In the genomic region with DNA sequence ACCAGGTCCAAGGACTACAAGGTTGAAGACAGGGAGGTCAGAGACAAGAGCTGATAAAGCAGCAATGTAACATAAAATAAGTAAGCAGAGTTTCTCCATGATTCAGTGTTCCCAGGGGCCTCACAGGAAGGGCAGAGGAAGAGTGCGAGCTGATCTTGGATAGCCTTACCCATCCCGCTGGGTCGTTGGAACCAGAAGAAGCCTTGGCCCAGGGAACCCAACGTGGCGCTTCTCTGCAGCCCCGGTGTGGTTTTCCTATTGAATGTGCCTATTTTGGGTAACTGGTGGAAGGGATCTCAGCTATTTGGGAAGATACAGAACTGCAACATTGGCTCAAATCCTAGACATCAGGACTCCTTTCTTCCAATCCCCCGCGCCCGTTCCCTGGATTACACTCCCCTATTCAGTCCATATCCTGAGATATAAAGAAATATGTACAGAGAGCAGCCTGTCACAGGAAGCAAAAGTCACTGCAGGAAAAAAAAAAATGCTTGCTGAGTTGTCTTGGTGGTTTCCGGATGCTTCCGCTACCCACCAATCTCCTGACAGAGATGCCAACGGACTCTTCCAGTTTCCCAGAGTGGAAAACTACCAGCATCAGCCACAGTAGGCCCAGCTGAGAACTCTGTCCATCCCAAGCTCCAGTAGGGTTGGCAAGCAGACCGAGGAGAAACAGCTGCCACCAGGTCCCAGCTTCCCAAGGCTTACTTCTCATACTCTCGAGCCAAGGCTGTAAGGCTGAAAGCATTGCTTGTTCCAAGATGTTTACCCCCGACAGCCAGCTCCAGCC, we compare ENCODE assay signal across 11 mouse cellular contexts. TPM values are rescaled to one million over a fixed set of nuclear protein-coding genes. Genes with fewer than 3 reads are reported as not detected.
DNase-seq lines count a peak whose midpoint lies in the region; ATAC-seq and TF ChIP-seq lines count a peak whose summit lies in the region.
"Had no signal": no experiment of that assay in that cellular context is flagged by ENCODE, and none has a peak within 500 bp of the region (broad histone marks: within the 10 kb centered on the region; RNA-seq: fewer than 3 reads in every experiment).

No protein-coding gene starts in this region.

- H3K4me2 ChIP-seq in heart, embryonic 12.5 days: no peak overlapping the region
- no peak overlapping the region for H3K4me2 ChIP-seq in heart, postnatal 0 days (ENCODE audit: low read depth, low read length)
- H3K4me2 ChIP-seq in lung, postnatal 0 days (replicated peaks; ENCODE audit: low read depth, low read length): no peak overlapping the region
- H3K4me2 ChIP-seq in midbrain, embryonic 14.5 days (ENCODE audit: low read length): no peak overlapping the region
- H3K4me2 ChIP-seq: intestine, embryonic 15.5 days had no signal

- intact Hi-C loops in heart, adult 2 months (cut with DNase I): loop anchor here (5.0 kb wide), 1 partner anchor 46 kb away; no protein-coding TSS in a partner anchor

- TF ChIP-seq POLR2A in heart, adult 2 months (IDR thresholded peaks at IDR 0.05; ENCODE audit: insufficient read depth, low read depth, low read length): no peak

- H3K27me3 ChIP-seq in heart, adult 2 months (ENCODE audit: control insufficient read depth, insufficient read depth, low read length): no peaks in the 10 kb centered on the region
- H3K27me3 ChIP-seq in heart, embryonic 12.5 days (replicated peaks): no peaks in the 10 kb centered on the region
- H3K27me3 ChIP-seq in heart, postnatal 0 days (ENCODE audit: control insufficient read depth, insufficient read depth, low read length): no peaks in the 10 kb centered on the region
- H3K27me3 ChIP-seq in lung, postnatal 0 days (replicated peaks; ENCODE audit: insufficient read depth, low read length): no peaks in the 10 kb centered on the region
- H3K27me3 ChIP-seq in midbrain, embryonic 14.5 days (ENCODE audit: control insufficient read depth, insufficient read depth, low read length): no peaks in the 10 kb centered on the region
- H3K27me3 ChIP-seq: intestine, embryonic 15.5 days had no signal

- H3K36me3 ChIP-seq in heart, adult 2 months (ENCODE audit: control insufficient read depth, insufficient read depth, low read length): no peaks in the 10 kb centered on the region
- H3K36me3 ChIP-seq in heart, embryonic 12.5 days: no peaks in the 10 kb centered on the region; the same call in 1 of the 2 replicates
- no peaks in the 10 kb centered on the region for H3K36me3 ChIP-seq in heart, postnatal 0 days (replicated peaks; ENCODE audit: control insufficient read depth, insufficient read depth, low read length)
- no peaks in the 10 kb centered on the region for H3K36me3 ChIP-seq in lung, postnatal 0 days (ENCODE audit: insufficient read depth, low read length)
- no peaks in the 10 kb centered on the region for H3K36me3 ChIP-seq in midbrain, embryonic 14.5 days (ENCODE audit: control insufficient read depth, insufficient read depth, low read length)
- H3K36me3 ChIP-seq: intestine, embryonic 15.5 days had no signal

- no peak for ATAC-seq in heart, embryonic 12.5 days (ENCODE audit: insufficient number of reproducible peaks, low FRiP score)
- 0 out of 2 replicates have a peak, but pooled peaks have one; percentile 25 for ATAC-seq in heart, postnatal 0 days (ENCODE audit: insufficient read depth, low read depth)
- peak; percentile 41 for ATAC-seq in lung, postnatal 0 days
- ATAC-seq in megakaryocyte-erythroid progenitor cell, adult 5-6 weeks (replicated peaks; ENCODE audit: low FRiP score, low TSS enrichment, poor library complexity, severe bottlenecking): no peak
- no peak for ATAC-seq in megakaryocyte, adult 5-6 weeks (ENCODE audit: poor library complexity, severe bottlenecking)
- no peak for ATAC-seq in midbrain, embryonic 14.5 days (ENCODE audit: low FRiP score, low TSS enrichment)
- ATAC-seq: CD4-positive, CD25-positive, alpha-beta regulatory T cell, adult 4 months; intestine, embryonic 15.5 days had no signal

- DNase-seq in heart, adult 2 months: peak; percentile 65 to 74
- DNase-seq in cerebellum, postnatal 14 days: peak; percentile 27 to 71
- DNase-seq in heart, postnatal 0 days (ENCODE audit: low spot score): no peak
- peak; percentile 49 for DNase-seq in lung, postnatal 0 days (ENCODE audit: low spot score)
- no peak for DNase-seq in midbrain, embryonic 14.5 days

- 56% methylated on average over 15 of the region's 15 CpGs for WGBS in heart, adult 2 months
- WGBS in heart, embryonic 12.5 days: 80% methylated on average over 15 of the region's 15 CpGs
- WGBS in heart, postnatal 0 days: 75% methylated on average over 15 of the region's 15 CpGs
- WGBS in lung, postnatal 0 days: 73% methylated on average over 15 of the region's 15 CpGs
- WGBS in midbrain, embryonic 14.5 days: 93% methylated on average over 15 of the region's 15 CpGs

- H3K9ac ChIP-seq in heart, adult 2 months (ENCODE audit: low read depth, low read length): no peak overlapping the region
- no peak overlapping the region for H3K9ac ChIP-seq in heart, embryonic 12.5 days
- no peak overlapping the region for H3K9ac ChIP-seq in heart, postnatal 0 days (replicated peaks; ENCODE audit: low read depth, low read length)
- H3K9ac ChIP-seq in lung, postnatal 0 days (replicated peaks; ENCODE audit: low read depth): no peak overlapping the region
- H3K9ac ChIP-seq in midbrain, embryonic 14.5 days (replicated peaks; ENCODE audit: low read length): no peak overlapping the region
- H3K9ac ChIP-seq: intestine, embryonic 15.5 days; liver, embryonic 14.5 days had no signal

- peak overlapping the region; percentile 54 for H3K27ac ChIP-seq in heart, adult 2 months
- H3K27ac ChIP-seq in heart, embryonic 12.5 days (ENCODE audit: poor library complexity, severe bottlenecking): no peak overlapping the region
- H3K27ac ChIP-seq in heart, postnatal 0 days (ENCODE audit: low read depth): peak overlapping the region; percentile 50
- H3K27ac ChIP-seq in lung, postnatal 0 days (ENCODE audit: low read length): 0 out of 2 replicates have a peak overlapping the region, but pooled peaks have one; percentile 32
- H3K27ac ChIP-seq in midbrain, embryonic 14.5 days (replicated peaks; ENCODE audit: low read depth, low read length): no peak overlapping the region
- H3K27ac ChIP-seq: intestine, embryonic 15.5 days; liver, embryonic 14.5 days had no signal

- H3K4me1 ChIP-seq in heart, adult 2 months (ENCODE audit: control insufficient read depth, insufficient read depth, low read length): peaks cover 4% of the 10 kb centered on the region
- H3K4me1 ChIP-seq in heart, embryonic 12.5 days (replicated peaks): peaks cover 21% of the 10 kb centered on the region
- H3K4me1 ChIP-seq in heart, postnatal 0 days (ENCODE audit: control insufficient read depth, insufficient read depth): peaks cover 11% of the 10 kb centered on the region
- no peaks in the 10 kb centered on the region for H3K4me1 ChIP-seq in lung, postnatal 0 days (ENCODE audit: insufficient read depth, low read depth, low read length)
- H3K4me1 ChIP-seq in midbrain, embryonic 14.5 days (ENCODE audit: control insufficient read depth, insufficient read depth, low read length): no peaks in the 10 kb centered on the region
- H3K4me1 ChIP-seq: intestine, embryonic 15.5 days had no signal

- peaks cover 9% of the 10 kb centered on the region for H3K9me3 ChIP-seq in heart, embryonic 12.5 days (replicated peaks)
- H3K9me3 ChIP-seq in heart, postnatal 0 days (replicated peaks; ENCODE audit: control insufficient read depth, low read length): 0 out of 2 replicates have a peak, but pooled peaks cover 9% of the 10 kb centered on the region
- peaks cover under 1% of the 10 kb centered on the region; the same call in 1 of the 2 replicates for H3K9me3 ChIP-seq in lung, postnatal 0 days (ENCODE audit: low read length)
- peaks cover 5% of the 10 kb centered on the region for H3K9me3 ChIP-seq in midbrain, embryonic 14.5 days (ENCODE audit: control insufficient read depth, low read length)
- H3K9me3 ChIP-seq: intestine, embryonic 15.5 days had no signal

- H3K4me3 ChIP-seq in heart, adult 2 months: no peak overlapping the region
- no peak overlapping the region for H3K4me3 ChIP-seq in heart, embryonic 12.5 days
- H3K4me3 ChIP-seq in heart, postnatal 0 days (ENCODE audit: low read depth, low read length): no peak overlapping the region
- no peak overlapping the region for H3K4me3 ChIP-seq in lung, postnatal 0 days (ENCODE audit: low read depth, low read length)
- no peak overlapping the region for H3K4me3 ChIP-seq in midbrain, embryonic 14.5 days (replicated peaks; ENCODE audit: low read depth, low read length)
- H3K4me3 ChIP-seq: intestine, embryonic 15.5 days had no signal

- no peaks in the 10 kb centered on the region for H3K79me2 ChIP-seq in heart, adult 2 months (replicated peaks; ENCODE audit: control insufficient read depth, insufficient read depth, low read length)

- no peak for TF ChIP-seq CTCF in heart, adult 2 months (IDR thresholded peaks at IDR 0.05)
- no peak for TF ChIP-seq CTCF in heart, postnatal 0 days (IDR thresholded peaks at IDR 0.05; ENCODE audit: low read depth)
- TF ChIP-seq CTCF in lung, postnatal 0 days (IDR thresholded peaks at IDR 0.05): no peak

- 0 out of 2 replicates have a peak, but pooled peaks have one; percentile 45 for TF ChIP-seq EP300 in heart, adult 2 months (IDR thresholded peaks at IDR 0.05; ENCODE audit: insufficient read depth, low read depth, low read length)
- no peak for TF ChIP-seq EP300 in heart, postnatal 0 days (IDR thresholded peaks at IDR 0.05; ENCODE audit: low read depth)
- no peak for TF ChIP-seq EP300 in lung, postnatal 0 days (IDR thresholded peaks at IDR 0.05)

RNA-seq across cellular contexts. Expression of a gene that starts 41.9 kb away (rescaled TPM):
- total RNA-seq in heart, adult 2 months (2021): 10 to 100 TPM; 14.2 to 14.4 TPM
- polyA plus RNA-seq in heart, adult 2 months (2012; rRNA removed): 13.1 and 13.2 TPM in 2 replicates
- 35.7 and 37.5 TPM in 2 replicates for polyA plus RNA-seq in heart, embryonic 12.5 days (2016; fragmentation: Nextera tagmentation; extraction: Ambion mirVana)
- total RNA-seq in heart, postnatal 0 days (2014; rRNA removed; ENCODE audit: low replicate concordance): 45.6 and 62.4 TPM in 2 replicates
- 36.9 and 39.4 TPM in 2 replicates for polyA plus RNA-seq in heart, postnatal 0 days (2015; fragmentation: Nextera tagmentation; extraction: Ambion mirVana)
- 11.8 and 14.5 TPM in 2 replicates for polyA plus RNA-seq in lung, postnatal 0 days (2015; fragmentation: Nextera tagmentation; extraction: Ambion mirVana)
- total RNA-seq in megakaryocyte-erythroid progenitor cell, adult 5-6 weeks (2014; fragmentation: Nextera tagmentation): 2.3 and 3.7 TPM in 2 replicates
- 1.0 and 7.7 TPM in 2 replicates for total RNA-seq in megakaryocyte-erythroid progenitor cell, adult 5-6 weeks (2017)
- 2.8 and 2.9 TPM in 2 replicates for total RNA-seq in megakaryocyte, adult 5-6 weeks (2015)
- 2.0 and 4.4 TPM in 2 replicates for total RNA-seq in megakaryocyte, adult 5-6 weeks (2017)
- polyA plus RNA-seq in midbrain, embryonic 14.5 days (2014; fragmentation: Nextera tagmentation; extraction: Ambion mirVana): 21.6 and 22.4 TPM in 2 replicates

Comparison
In these comparisons a context has a peak if more than half of its experiments do, and no peak if none do; other contexts are left out.
1. DNase-seq: peak in heart, adult 2 months (2 of 2), cerebellum, postnatal 14 days (2 of 2) and lung, postnatal 0 days (single experiment); none in heart, postnatal 0 days (single experiment) and midbrain, embryonic 14.5 days (single experiment).
2. H3K27ac ChIP-seq: peak in heart, adult 2 months (single experiment), heart, postnatal 0 days (single experiment) and lung, postnatal 0 days (single experiment); none in heart, embryonic 12.5 days (single experiment) and midbrain, embryonic 14.5 days (single experiment).
3. ATAC-seq: peak in heart, postnatal 0 days (single experiment) and lung, postnatal 0 days (single experiment); none in heart, embryonic 12.5 days (single experiment), megakaryocyte-erythroid progenitor cell, adult 5-6 weeks (single experiment), megakaryocyte, adult 5-6 weeks (single experiment) and midbrain, embryonic 14.5 days (single experiment).